Mouse (Mus musculus) hindbrain, embryonic 13.5 days (tissue): Measurements from ENCODE around the gene Bod1. TPM values are rescaled to one million over a fixed set of nuclear protein-coding genes. Genes with fewer than 3 reads are reported as not detected.

Experiments
- ATAC-seq: fragments of 200-750 bp; cut with Nextera tagmentation; 2 replicates; pipeline ENCODE4 v1.8.0; 2017; ENCODE audit warnings: moderate TSS enrichment; ENCODE audit not compliant: low FRiP score
- H3K27ac ChIP-seq: fragments of 300-500 bp; sonication (generic); 2 replicates; pipeline ENCODE4 v1.5.1; 2015; ENCODE audit warnings: inconsistent platforms, mild to moderate bottlenecking, moderate library complexity
- H3K27me3 ChIP-seq: fragments of 300-500 bp; sonication (generic); 2 replicates; pipeline ENCODE4 v1.6.1; 2015; ENCODE audit warnings: mild to moderate bottlenecking, inconsistent platforms
- H3K36me3 ChIP-seq: fragments of 300-500 bp; sonication (generic); 2 replicates; pipeline ENCODE4 v1.6.1; 2015; ENCODE audit warnings: mild to moderate bottlenecking, inconsistent platforms
- H3K4me1 ChIP-seq: fragments of 300-500 bp; sonication (generic); replicated peaks from 2 replicates; pipeline ENCODE4 v1.6.1; 2015; ENCODE audit warnings: inconsistent platforms
- H3K4me2 ChIP-seq: fragments of 300-500 bp; sonication (generic); 2 replicates; pipeline ENCODE4 v1.6.1; 2015; ENCODE audit warnings: inconsistent platforms, mild to moderate bottlenecking, moderate library complexity
- H3K4me3 ChIP-seq: fragments of 300-500 bp; sonication (generic); 2 replicates; pipeline ENCODE4 v1.5.1; 2015; ENCODE audit warnings: mild to moderate bottlenecking, inconsistent platforms
- H3K9ac ChIP-seq: fragments of 300-500 bp; sonication (generic); 2 replicates; pipeline ENCODE4 v1.6.1; 2015; ENCODE audit warnings: mild to moderate bottlenecking, inconsistent platforms
- H3K9me3 ChIP-seq: fragments of 300-500 bp; sonication (generic); 2 replicates; pipeline ENCODE4 v1.6.1; 2016; ENCODE audit warnings: inconsistent platforms
- WGBS: fragments of 180-500 bp; shearing (Covaris S2); methylation state at CpG from one replicate; pipeline ENCODE4 v1.1.7; 2015; 5-methylcytosine and 5-hydroxymethylcytosine counted together
- polyA plus RNA-seq: library from polyadenylated mRNA; unstranded; fragments of >200 nt; fragmentation: Nextera tagmentation; extraction: Ambion mirVana; gene quantifications from 2 replicates; pipeline ENCODE4 v1.2.1, GENCODE M21; 2015

The Bod1 gene
- polyA plus RNA-seq, 1 experiment from 2014 or later, result 152 TPM

GRCm38 (mm10) chr11:31662872-31663446 is 8.7 kb downstream of the Bod1 start:
- Histone ChIP-seq H3K4me1 (no peaks in the 10 kb centered on the region), H3K36me3 (peaks cover 86% of the 10 kb centered on the region), H3K4me2 (no peak overlapping the region), H3K4me3 (no peak overlapping the region), H3K9ac (no peak overlapping the region), H3K27me3 (no peaks in the 10 kb centered on the region), H3K27ac (no peak overlapping the region), H3K9me3 (no peaks in the 10 kb centered on the region)
- WGBS, result 83% methylated on average over 5 of the region's 5 CpGs
- no peak for ATAC-seq

- Histone ChIP-seq H3K9ac (no peak overlapping the region), H3K4me2 (no peak overlapping the region), H3K27ac (no peak overlapping the region), H3K4me3 (no peak overlapping the region), H3K9me3 (no peaks in the 10 kb centered on the region), H3K4me1 (no peaks in the 10 kb centered on the region), H3K36me3 (peaks cover 79% of the 10 kb centered on the region), H3K27me3 (no peaks in the 10 kb centered on the region)
- whole genome bisulfite sequencing, result 89% methylated on average over 7 of the region's 7 CpGs
- no peak for ATAC-seq
Observed at GRCm38 (mm10) chr11:31662214-31662613, 9.5 kb downstream of the Bod1 start.

GRCm38 (mm10) chr11:31657806-31658175 is 13.9 kb downstream of the Bod1 start:
- Histone ChIP-seq H3K9ac (no peak overlapping the region), H3K27ac (no peak overlapping the region), H3K27me3 (no peaks in the 10 kb centered on the region), H3K4me1 (no peaks in the 10 kb centered on the region), H3K4me3 (no peak overlapping the region), H3K4me2 (no peak overlapping the region), H3K36me3 (peaks cover 35% of the 10 kb centered on the region), H3K9me3 (no peaks in the 10 kb centered on the region)
- ATAC-seq, result no peak

- H3K27ac ChIP-seq, result no peak overlapping the region
- H3K4me3 ChIP-seq, result no peak overlapping the region
- peaks cover 30% of the 10 kb centered on the region for H3K36me3 ChIP-seq
- no peaks in the 10 kb centered on the region for H3K27me3 ChIP-seq
- WGBS, result 76% methylated on average over 5 of the region's 5 CpGs
- ATAC-seq, result no peak
- H3K9me3 ChIP-seq, result no peaks in the 10 kb centered on the region
- no peaks in the 10 kb centered on the region for H3K4me1 ChIP-seq
- H3K4me2 ChIP-seq, result no peak overlapping the region
- H3K9ac ChIP-seq, result no peak overlapping the region
Observed at GRCm38 (mm10) chr11:31657168-31657805, 14.4 kb downstream of the Bod1 start.

- no peak overlapping the region for H3K4me2 ChIP-seq
Observed at GRCm38 (mm10) chr11:31649507-31649906, 22.2 kb downstream of the Bod1 start.

GRCm38 (mm10) chr11:31647268-31647667 is 24.4 kb downstream of the Bod1 start:
- ATAC-seq, result no peak
- no peaks in the 10 kb centered on the region for H3K9me3 ChIP-seq
- H3K4me3 ChIP-seq, result no peak overlapping the region
- H3K36me3 ChIP-seq, result no peaks in the 10 kb centered on the region
- no peak overlapping the region for H3K27ac ChIP-seq
- H3K4me2 ChIP-seq, result no peak overlapping the region
- H3K4me1 ChIP-seq, result no peaks in the 10 kb centered on the region
- WGBS, result 93% methylated on average over 10 of the region's 10 CpGs
- no peak overlapping the region for H3K9ac ChIP-seq
- no peaks in the 10 kb centered on the region for H3K27me3 ChIP-seq

More at GRCm38 (mm10) chr11:31649507-31649906, 22.2 kb downstream of the Bod1 start:
- no peak overlapping the region for H3K27ac ChIP-seq
- no peaks in the 10 kb centered on the region for H3K4me1 ChIP-seq
- H3K4me3 ChIP-seq, result no peak overlapping the region
- 68% methylated on average over 2 of the region's 2 CpGs for WGBS
- no peaks in the 10 kb centered on the region for H3K9me3 ChIP-seq
- no peaks in the 10 kb centered on the region for H3K27me3 ChIP-seq
- no peak overlapping the region for H3K9ac ChIP-seq
- no peak for ATAC-seq
- no peaks in the 10 kb centered on the region for H3K36me3 ChIP-seq

GRCm38 (mm10) chr11:31646571-31646970 is 25.1 kb downstream of the Bod1 start:
- WGBS, result 71% methylated on average over 1 of the region's 1 CpGs
- Histone ChIP-seq H3K4me2 (no peak overlapping the region), H3K4me1 (no peaks in the 10 kb centered on the region), H3K27me3 (no peaks in the 10 kb centered on the region), H3K4me3 (no peak overlapping the region), H3K27ac (no peak overlapping the region), H3K9ac (no peak overlapping the region), H3K9me3 (no peaks in the 10 kb centered on the region), H3K36me3 (no peaks in the 10 kb centered on the region)
- 0 out of 2 replicates have a peak, but pooled peaks have one; percentile 30 for ATAC-seq

GRCm38 (mm10) chr11:31643120-31643519 is 28.6 kb downstream of the Bod1 start:
- H3K9me3 ChIP-seq, result no peaks in the 10 kb centered on the region
- 65% methylated on average over 6 of the region's 6 CpGs for WGBS
- ATAC-seq, result no peak
- H3K27ac ChIP-seq, result no peak overlapping the region
- H3K4me2 ChIP-seq, result no peak overlapping the region
- no peak overlapping the region for H3K9ac ChIP-seq
- H3K27me3 ChIP-seq, result no peaks in the 10 kb centered on the region
- no peaks in the 10 kb centered on the region for H3K4me1 ChIP-seq
- no peak overlapping the region for H3K4me3 ChIP-seq
- H3K36me3 ChIP-seq, result no peaks in the 10 kb centered on the region

- Histone ChIP-seq H3K9me3 (no peaks in the 10 kb centered on the region), H3K9ac (no peak overlapping the region), H3K27me3 (no peaks in the 10 kb centered on the region), H3K27ac (no peak overlapping the region), H3K4me3 (no peak overlapping the region), H3K4me1 (no peaks in the 10 kb centered on the region), H3K4me2 (no peak overlapping the region), H3K36me3 (no peaks in the 10 kb centered on the region)
- 47% methylated on average over 3 of the region's 3 CpGs for WGBS
- no peak for ATAC-seq
Observed at GRCm38 (mm10) chr11:31641066-31641810, 30.4 kb downstream of the Bod1 start.

- no peaks in the 10 kb centered on the region for H3K9me3 ChIP-seq
- no peak overlapping the region for H3K27ac ChIP-seq
- H3K27me3 ChIP-seq, result no peaks in the 10 kb centered on the region
- no peak overlapping the region for H3K4me3 ChIP-seq
- no peaks in the 10 kb centered on the region for H3K4me1 ChIP-seq
- no peaks in the 10 kb centered on the region for H3K36me3 ChIP-seq
- ATAC-seq, result no peak
- 80% methylated on average over 5 of the region's 5 CpGs for WGBS
- no peak overlapping the region for H3K4me2 ChIP-seq
- no peak overlapping the region for H3K9ac ChIP-seq
Observed at GRCm38 (mm10) chr11:31640187-31640586, 31.5 kb downstream of the Bod1 start.

GRCm38 (mm10) chr11:31637788-31638373 is 33.8 kb downstream of the Bod1 start:
- no peak overlapping the region for H3K27ac ChIP-seq
- no peaks in the 10 kb centered on the region for H3K9me3 ChIP-seq
- H3K4me1 ChIP-seq, result no peaks in the 10 kb centered on the region
- H3K4me2 ChIP-seq, result no peak overlapping the region
- H3K27me3 ChIP-seq, result no peaks in the 10 kb centered on the region
- H3K9ac ChIP-seq, result no peak overlapping the region
- no peaks in the 10 kb centered on the region for H3K36me3 ChIP-seq
- H3K4me3 ChIP-seq, result no peak overlapping the region
- peak; percentile 79 for ATAC-seq
- 28% methylated on average over 10 of the region's 10 CpGs for WGBS

GRCm38 (mm10) chr11:31628700-31629099 is 43.0 kb downstream of the Bod1 start:
- ATAC-seq, result no peak
- Histone ChIP-seq H3K27me3 (no peaks in the 10 kb centered on the region), H3K4me2 (no peak overlapping the region), H3K9ac (no peak overlapping the region), H3K4me3 (no peak overlapping the region), H3K9me3 (no peaks in the 10 kb centered on the region), H3K36me3 (no peaks in the 10 kb centered on the region), H3K4me1 (no peaks in the 10 kb centered on the region), H3K27ac (no peak overlapping the region)
- 89% methylated on average over 5 of the region's 5 CpGs for WGBS
